Mouse (Mus musculus) kidney, adult 18-20 months (tissue): ENCODE measurements around the gene Snrpd3.
A peak's percentile ranks its signal among the peaks of the same experiment; 100 is the strongest.
"Not testable (repeated sequence)": the region's sequence is repeated elsewhere in the genome, so short reads cannot be mapped to it uniquely, and the experiment has no call there.

ENCODE experiments used
- DNase-seq: peaks from one replicate; pipeline ENCODE4 v3.0.0; 2021

The Snrpd3 gene

GRCm38 (mm10) chr10:75503692-75504091 lies 13.7 kb upstream of the Snrpd3 start:
- DNase-seq: no peak

GRCm38 (mm10) chr10:75504234-75505129 lies 12.9 kb upstream of the Snrpd3 start:
- DNase-seq: no peak

GRCm38 (mm10) chr10:75505130-75505495 lies 12.2 kb upstream of the Snrpd3 start:
- peak; percentile 34 for DNase-seq

DNA sequence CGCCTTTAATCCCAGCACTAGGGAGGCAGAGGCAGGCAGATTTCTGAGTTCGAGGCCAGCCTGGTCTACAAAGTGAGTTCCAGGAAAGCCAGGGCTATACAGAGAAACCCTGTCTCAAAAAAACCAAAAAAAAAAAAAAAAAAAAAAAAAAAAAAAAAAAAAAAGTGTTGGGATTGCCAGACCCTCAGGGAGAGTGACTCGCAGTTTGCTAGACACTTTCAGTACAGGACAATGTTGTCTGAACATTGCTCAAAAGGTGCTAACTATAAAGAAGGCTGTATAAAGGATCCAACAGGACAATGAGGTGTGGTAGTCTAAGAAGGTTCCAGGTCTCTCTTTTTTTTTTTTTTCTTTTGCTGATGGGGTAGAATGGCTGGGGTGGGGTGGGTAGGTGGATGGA lies 11.4 kb upstream of the Snrpd3 start:
- DNase-seq: not testable (repeated sequence)

GRCm38 (mm10) chr10:75510446-75510845 lies 6.9 kb upstream of the Snrpd3 start:
- DNase-seq: peak; percentile 84

DNA sequence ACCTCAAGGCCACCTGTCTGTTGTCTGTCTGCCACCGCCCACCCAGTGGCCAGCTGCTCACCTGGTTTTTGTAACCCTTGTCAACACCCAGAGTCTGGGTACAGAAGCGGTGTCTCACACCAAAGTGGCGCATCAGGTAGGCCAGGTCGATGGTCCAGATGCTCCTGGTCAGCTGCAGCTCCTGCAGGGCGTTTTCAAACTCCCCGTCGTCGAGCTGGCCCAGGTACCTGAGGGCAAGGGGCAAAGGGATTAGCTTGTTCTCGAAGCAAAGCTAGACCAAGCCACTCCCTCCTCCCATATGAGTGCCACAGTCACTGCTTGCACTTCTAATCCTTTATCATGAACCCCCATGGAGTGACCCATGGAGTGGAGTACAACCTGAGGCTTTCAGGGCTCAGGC lies 6.3 kb upstream of the Snrpd3 start:
- peak; percentile 49 for DNase-seq

GRCm38 (mm10) chr10:75511897-75512296 lies 5.5 kb upstream of the Snrpd3 start:
- DNase-seq: no peak

- DNase-seq: peak; percentile 75
Observed at GRCm38 (mm10) chr10:75512796-75513195, 4.6 kb upstream of the Snrpd3 start.

DNA sequence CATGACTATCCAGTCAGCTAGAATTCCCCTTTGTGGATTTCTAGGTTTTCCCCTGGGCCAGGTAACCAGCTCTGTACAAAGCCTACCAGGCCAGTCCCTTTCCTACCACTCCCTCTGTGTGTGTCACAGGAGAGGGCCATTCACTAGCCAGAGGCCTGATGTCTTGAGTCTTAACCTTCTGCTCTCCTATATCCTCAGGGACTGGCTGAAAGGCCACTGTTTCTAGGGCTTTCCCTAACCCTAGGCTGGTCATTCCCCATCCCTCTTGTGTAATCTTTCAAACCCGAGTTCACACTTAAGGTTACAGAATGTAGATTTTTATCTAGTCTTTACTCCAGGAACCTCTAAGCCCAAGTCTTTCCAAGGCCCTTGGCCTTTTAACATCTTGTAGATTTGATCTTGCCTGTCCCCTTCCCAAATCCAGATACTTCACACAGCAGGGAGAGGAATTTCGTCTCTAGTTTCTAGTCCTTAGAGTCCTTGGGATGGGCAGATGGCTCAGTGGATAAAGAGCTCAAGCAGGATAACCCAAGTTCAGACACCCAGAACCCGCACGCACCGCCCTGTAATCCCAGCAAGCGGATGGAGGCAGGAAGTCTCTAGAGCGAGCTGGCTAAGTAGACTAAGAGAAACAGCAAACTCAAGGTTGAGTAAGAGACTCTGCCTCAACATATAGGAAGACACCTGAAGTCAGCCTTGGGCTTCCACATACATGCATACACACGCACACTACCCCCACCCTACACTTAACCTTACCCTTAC lies 3.9 kb upstream of the Snrpd3 start:
- DNase-seq: no peak

GRCm38 (mm10) chr10:75514361-75514760 lies 3.0 kb upstream of the Snrpd3 start:
- no peak for DNase-seq

DNA sequence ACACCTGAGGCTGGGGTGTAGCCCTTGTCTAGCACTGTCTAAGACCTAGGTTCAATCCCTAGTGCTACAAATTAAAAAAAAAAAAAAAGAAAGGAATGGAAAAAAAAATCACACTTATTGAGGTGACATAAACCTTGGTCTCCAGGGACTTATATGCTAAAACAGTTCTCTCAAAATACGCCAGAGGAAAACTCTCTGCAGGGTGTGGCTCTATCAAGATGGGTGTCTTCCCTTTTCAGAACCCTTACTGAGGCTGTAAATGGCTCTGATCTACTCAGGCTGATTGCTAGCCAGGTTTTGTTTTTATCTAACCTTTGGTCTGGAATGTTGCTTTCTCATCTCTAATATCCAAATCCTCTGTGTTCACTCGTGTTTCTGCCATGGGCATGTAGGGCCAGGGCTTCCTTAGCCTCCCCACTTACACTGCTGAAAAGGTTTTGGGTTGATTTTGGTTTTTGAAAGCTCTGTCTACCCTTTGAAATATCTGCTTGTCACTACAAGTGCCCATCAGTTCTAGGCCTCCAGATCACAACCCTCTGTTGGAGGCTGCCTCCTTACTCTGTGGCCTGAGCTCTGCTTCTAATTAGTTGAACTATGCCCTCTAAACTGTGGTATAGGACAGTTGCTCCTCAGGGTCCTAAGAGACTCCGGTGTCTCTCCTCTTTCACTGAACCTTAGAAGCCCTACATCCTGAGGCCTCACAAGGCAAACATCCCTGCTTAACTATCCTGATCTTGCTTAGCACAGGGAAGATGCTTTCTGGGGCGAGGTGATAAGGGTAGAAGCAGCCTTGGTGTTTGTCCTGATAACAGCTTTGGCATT lies 1.9 kb upstream of the Snrpd3 start:
- DNase-seq: peak; percentile 53

- peak; percentile 62 for DNase-seq
Observed at GRCm38 (mm10) chr10:75516038-75516723, 1.2 kb upstream of the Snrpd3 start.

DNA sequence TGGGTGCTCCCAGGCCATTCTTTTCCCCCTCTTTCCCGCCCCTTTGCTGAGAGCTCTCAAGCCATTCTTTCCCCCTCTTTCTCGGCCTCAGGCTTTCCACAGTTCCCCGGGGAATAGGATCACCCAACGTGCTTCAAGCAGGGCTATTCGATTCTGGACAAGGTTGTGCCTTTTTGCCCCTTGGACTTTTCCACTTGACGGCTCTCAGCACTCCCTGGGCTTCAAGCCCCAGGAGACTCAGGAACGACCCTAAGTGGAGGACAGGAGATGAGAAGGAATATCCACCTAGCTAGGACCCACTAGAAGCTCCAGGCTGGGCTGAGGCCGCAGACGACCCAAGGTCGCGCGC lies 653 bp upstream of the Snrpd3 start:
- no peak for DNase-seq

GRCm38 (mm10) chr10:75517758-75518143 lies 400 bp downstream of the Snrpd3 start, which contains the start of gene Gucd1:
Gene Gucd1 (minus strand): TSS chr10:75517972.
- DNase-seq: peak; percentile 96

DNA sequence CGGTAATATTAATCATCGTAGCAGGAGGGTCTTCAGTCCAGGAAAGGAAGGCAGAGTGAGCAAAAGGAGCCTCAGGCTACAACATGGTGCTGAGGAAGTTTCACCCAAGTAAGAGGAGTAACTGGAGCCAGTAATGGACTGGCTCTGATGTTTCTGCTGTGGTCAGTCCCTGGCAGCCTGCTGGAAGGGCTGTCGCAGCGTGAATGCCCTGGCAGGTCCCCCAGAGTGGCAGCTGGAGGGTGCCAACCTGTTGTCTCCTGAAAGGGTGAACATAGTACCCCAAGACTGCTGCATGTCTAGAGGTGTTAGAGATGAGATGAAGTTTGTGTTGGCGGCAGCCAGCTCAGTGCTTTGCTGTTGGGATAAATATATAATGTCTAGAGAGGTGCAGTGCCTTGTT lies 3.2 kb downstream of the Snrpd3 start:
- no peak for DNase-seq

GRCm38 (mm10) chr10:75521643-75522042 lies 4.3 kb downstream of the Snrpd3 start:
- DNase-seq: no peak

DNA sequence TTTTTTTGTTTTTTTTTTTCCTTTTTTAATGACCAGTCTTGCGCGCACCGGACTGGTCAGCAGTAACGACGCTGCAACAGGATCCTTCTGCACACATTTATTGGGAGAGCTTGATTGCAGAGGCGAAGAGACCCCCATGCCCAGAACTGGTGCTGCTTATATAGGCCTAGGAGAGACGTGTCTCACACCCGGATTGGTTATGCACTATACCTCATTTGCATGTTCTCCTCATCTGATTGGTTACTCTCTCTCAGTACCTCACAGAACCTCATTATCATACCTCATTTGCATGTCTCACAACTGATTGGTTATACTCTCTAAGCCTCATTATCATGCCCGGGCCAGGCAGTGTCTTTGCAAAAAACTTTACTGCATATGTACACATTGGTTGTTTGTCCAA lies 8.1 kb downstream of the Snrpd3 start:
- not testable (repeated sequence) for DNase-seq

DNA sequence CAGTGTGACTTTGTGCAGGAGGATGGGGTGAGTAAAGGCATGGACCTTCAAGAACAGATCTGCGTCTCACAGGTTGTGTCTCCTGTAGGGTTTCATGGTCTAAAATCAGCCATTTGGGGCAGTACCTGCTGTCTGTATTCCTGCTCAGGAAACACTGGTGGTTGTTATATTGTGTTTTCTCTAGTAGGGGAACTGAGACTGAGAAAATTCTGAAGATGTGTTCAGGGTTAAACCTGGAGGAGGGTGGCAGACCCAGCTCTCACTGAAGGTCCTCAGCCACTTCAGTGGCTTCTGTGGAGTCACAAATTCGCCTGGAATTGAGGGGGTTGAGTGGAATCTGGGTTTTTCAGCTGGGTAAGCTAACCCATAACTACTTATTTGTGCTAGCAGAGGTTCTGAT lies 13.0 kb downstream of the Snrpd3 start:
- DNase-seq: no peak

GRCm38 (mm10) chr10:75531532-75532090 lies 14.3 kb downstream of the Snrpd3 start:
- no peak for DNase-seq

GRCm38 (mm10) chr10:75534216-75534615 lies 16.9 kb downstream of the Snrpd3 start:
- DNase-seq: no peak

DNA sequence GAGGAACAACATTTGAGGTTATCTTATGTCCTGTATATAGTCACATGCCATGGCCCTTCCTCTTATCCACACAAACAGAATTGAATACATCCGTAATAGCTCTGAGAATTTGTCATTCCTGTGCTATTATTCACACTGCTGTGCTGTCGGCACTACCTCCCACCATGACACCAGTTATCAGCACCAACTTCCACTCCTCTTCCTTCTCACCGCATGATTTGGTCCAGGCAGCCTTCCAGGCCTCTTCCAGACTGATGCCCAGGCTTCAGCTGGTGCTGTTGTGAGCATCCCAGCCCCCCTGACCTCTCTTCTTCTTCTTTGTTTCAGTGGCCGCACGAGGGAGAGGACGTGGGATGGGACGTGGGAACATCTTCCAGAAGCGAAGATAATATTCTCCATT lies 17.6 kb downstream of the Snrpd3 start:
- DNase-seq: no peak

GRCm38 (mm10) chr10:75535423-75535822 lies 18.1 kb downstream of the Snrpd3 start:
- DNase-seq: no peak
